ENCODE assay signal across 11 mouse cellular contexts in genomic region chr4:11895857-11896825, GRCm38 (mm10).
DNase-seq lines count a peak whose midpoint lies in the region; ATAC-seq lines count a peak whose summit lies in the region.
"Had no signal": no experiment of that assay in that cellular context is flagged by ENCODE, and none has a peak within 500 bp of the region (broad histone marks: within the 10 kb centered on the region; RNA-seq: fewer than 3 reads in every experiment).

No protein-coding gene starts in this region.

- 75% methylated on average over 6 of the region's 6 CpGs for WGBS in heart, embryonic 10.5 days
- WGBS in intestine, embryonic 15.5 days: 76% methylated on average over 6 of the region's 6 CpGs
- WGBS in limb, embryonic 10.5 days: 85% methylated on average over 6 of the region's 6 CpGs

- no peak for ATAC-seq in intestine, embryonic 15.5 days
- ATAC-seq: inflammation-experienced regulatory T-cells, adult 6 months had no signal

- no peaks in the 10 kb centered on the region for H3K27me3 ChIP-seq in heart, embryonic 10.5 days (ENCODE audit: insufficient read depth, poor library complexity, severe bottlenecking)
- H3K27me3 ChIP-seq in intestine, embryonic 15.5 days (replicated peaks): no peaks in the 10 kb centered on the region
- no peaks in the 10 kb centered on the region for H3K27me3 ChIP-seq in limb, embryonic 10.5 days (ENCODE audit: low read depth, poor library complexity, severe bottlenecking)

- DNase-seq in heart, adult 18-20 months: peak; percentile 67 to 69
- DNase-seq in heart, embryonic 10.5 days (ENCODE audit: low spot score): no peak
- peak; percentile 46 for DNase-seq in 3T3-L1 (ENCODE audit: low read depth, low spot score)
- DNase-seq in adrenal gland, postnatal 25 days: peak; percentile 72
- peak; percentile 35 to 63 for DNase-seq in kidney, postnatal 25 days
- no peak for DNase-seq in left cerebral cortex, postnatal 10 days (ENCODE audit: extremely low spot score in 1 of 2, low spot score in 2 of 2)
- DNase-seq in limb, embryonic 10.5 days (ENCODE audit: low spot score): no peak
- DNase-seq: cerebellum, adult 8-10 months; left cerebral cortex, postnatal 4 days had no signal

- H3K9ac ChIP-seq in intestine, embryonic 15.5 days: no peak overlapping the region

- H3K9me3 ChIP-seq in heart, embryonic 10.5 days: no peaks in the 10 kb centered on the region
- no peaks in the 10 kb centered on the region for H3K9me3 ChIP-seq in intestine, embryonic 15.5 days
- no peaks in the 10 kb centered on the region for H3K9me3 ChIP-seq in limb, embryonic 10.5 days (replicated peaks)

- no peak overlapping the region for H3K27ac ChIP-seq in heart, embryonic 10.5 days
- H3K27ac ChIP-seq in intestine, embryonic 15.5 days: no peak overlapping the region
- no peak overlapping the region for H3K27ac ChIP-seq in limb, embryonic 10.5 days

- intact Hi-C loops in left cerebral cortex, postnatal 10 days (cut with DNase I): no loop called here

- H3K4me3 ChIP-seq in heart, embryonic 10.5 days: no peak overlapping the region
- H3K4me3 ChIP-seq in intestine, embryonic 15.5 days (replicated peaks): no peak overlapping the region
- no peak overlapping the region for H3K4me3 ChIP-seq in limb, embryonic 10.5 days

- no peak overlapping the region for H3K4me2 ChIP-seq in intestine, embryonic 15.5 days (replicated peaks)

- H3K4me1 ChIP-seq in heart, embryonic 10.5 days: 0 out of 2 replicates have a peak, but pooled peaks cover 6% of the 10 kb centered on the region
- H3K4me1 ChIP-seq in intestine, embryonic 15.5 days (replicated peaks): no peaks in the 10 kb centered on the region; the same call in 1 of the 2 replicates
- peaks cover 8% of the 10 kb centered on the region; the same call in 1 of the 2 replicates for H3K4me1 ChIP-seq in limb, embryonic 10.5 days

- H3K36me3 ChIP-seq in heart, embryonic 10.5 days: no peaks in the 10 kb centered on the region
- H3K36me3 ChIP-seq in intestine, embryonic 15.5 days: no peaks in the 10 kb centered on the region
- no peaks in the 10 kb centered on the region for H3K36me3 ChIP-seq in limb, embryonic 10.5 days

Comparison
In these comparisons a context has a peak if more than half of its experiments do, and no peak if none do; other contexts are left out.
1. DNase-seq: peak in heart, adult 18-20 months (2 of 2), 3T3-L1 (single experiment), adrenal gland, postnatal 25 days (single experiment) and kidney, postnatal 25 days (2 of 2); none in heart, embryonic 10.5 days (single experiment), left cerebral cortex, postnatal 10 days (0 of 2) and limb, embryonic 10.5 days (single experiment).